Mouse (Mus musculus): Measurements from ENCODE around the gene Vmn1r120. TPM values are rescaled to one million over a fixed set of nuclear protein-coding genes. Genes with fewer than 3 reads are reported as not detected.
"Not testable (repeated sequence)": the region's sequence is repeated elsewhere in the genome, so short reads cannot be mapped to it uniquely, and the experiment has no call there.

Gene Vmn1r120
- not detected in 2 replicates for polyA plus RNA-seq (2011; ENCODE audit: insufficient read depth, insufficient read length, low read depth, missing spikeins)

DNA sequence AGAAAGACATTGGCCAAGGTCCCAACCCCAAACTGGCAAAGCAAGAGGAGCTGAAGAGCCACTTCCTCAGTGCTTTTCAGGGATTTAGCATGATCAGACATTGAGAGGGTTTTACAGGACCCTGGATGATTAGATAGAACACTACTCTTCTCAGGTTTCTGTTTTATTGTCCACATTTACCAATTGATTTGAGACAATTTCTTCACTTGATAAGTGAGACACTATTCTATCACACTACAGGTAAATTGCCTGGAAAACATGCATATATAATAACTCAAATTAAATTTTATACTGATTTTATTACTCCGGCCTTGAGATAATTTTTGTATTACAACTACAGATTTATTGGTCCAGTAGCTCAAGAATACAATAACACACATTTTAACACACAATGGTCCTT is at the start of gene Vmn1r120:
Gene Vmn1r120 (minus strand): TSS at position 101 of the 400 bp plus-strand sequence.
- H3K27me3 ChIP-seq (ENCODE audit: control insufficient read depth, insufficient read depth, low read length, poor library complexity, severe bottlenecking); H3K9ac ChIP-seq (ENCODE audit: low read depth, poor library complexity, severe bottlenecking); H3K36me3 ChIP-seq (ENCODE audit: control insufficient read depth, insufficient read depth, low read length, poor library complexity, severe bottlenecking); H3K9me3 ChIP-seq (replicated peaks; ENCODE audit: control insufficient read depth, insufficient read depth, low read length, poor library complexity, severe bottlenecking); H3K4me3 ChIP-seq (ENCODE audit: low read depth, low read length); H3K4me1 ChIP-seq (ENCODE audit: control insufficient read depth, insufficient read depth, low read length); H3K27ac ChIP-seq (ENCODE audit: insufficient read depth, low read length): not testable (repeated sequence)

DNA sequence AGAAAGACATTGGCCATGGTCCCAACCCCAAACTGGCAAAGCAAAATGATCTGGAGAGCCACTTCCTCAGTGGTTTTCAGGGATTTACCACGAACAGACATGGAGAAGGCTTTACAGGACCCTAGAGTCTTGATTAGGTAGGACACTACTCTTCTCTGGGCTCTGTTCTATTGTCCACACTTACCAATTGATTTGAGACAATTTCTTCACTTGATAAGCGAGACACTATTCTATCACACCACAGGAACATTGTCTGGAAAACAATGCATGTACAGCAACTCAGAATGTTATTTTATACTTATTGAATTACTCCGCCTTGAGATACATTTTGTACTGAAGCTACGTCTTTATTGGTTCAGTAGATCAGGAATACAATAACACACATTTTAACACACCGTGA is 44.8 kb upstream of the Vmn1r120 start, which contains the start of gene Vmn1r121:
Gene Vmn1r121 (minus strand): TSS at position 101 of the 400 bp plus-strand sequence.
- not testable (repeated sequence) for H3K9ac ChIP-seq (ENCODE audit: low read depth, poor library complexity, severe bottlenecking); H3K36me3 ChIP-seq (ENCODE audit: control insufficient read depth, insufficient read depth, low read length, poor library complexity, severe bottlenecking); H3K27me3 ChIP-seq (ENCODE audit: control insufficient read depth, insufficient read depth, low read length, poor library complexity, severe bottlenecking); H3K4me1 ChIP-seq (ENCODE audit: control insufficient read depth, insufficient read depth, low read length); H3K27ac ChIP-seq (ENCODE audit: insufficient read depth, low read length); H3K4me3 ChIP-seq (ENCODE audit: low read depth, low read length); H3K9me3 ChIP-seq (replicated peaks; ENCODE audit: control insufficient read depth, insufficient read depth, low read length, poor library complexity, severe bottlenecking)

- H3K9me3 ChIP-seq (replicated peaks; ENCODE audit: control insufficient read depth, insufficient read depth, low read length, poor library complexity, severe bottlenecking); H3K4me3 ChIP-seq (ENCODE audit: low read depth, low read length); H3K9ac ChIP-seq (ENCODE audit: low read depth, poor library complexity, severe bottlenecking); H3K36me3 ChIP-seq (ENCODE audit: control insufficient read depth, insufficient read depth, low read length, poor library complexity, severe bottlenecking); H3K27ac ChIP-seq (ENCODE audit: insufficient read depth, low read length); H3K27me3 ChIP-seq (ENCODE audit: control insufficient read depth, insufficient read depth, low read length, poor library complexity, severe bottlenecking); H3K4me1 ChIP-seq (ENCODE audit: control insufficient read depth, insufficient read depth, low read length): not testable (repeated sequence)
Measured at GRCm38 (mm10) chr7:21012355-21012754, 41.2 kb downstream of the Vmn1r120 start, which contains the start of gene Vmn1r119. Gene Vmn1r119, minus strand, starts transcription at chr7:21012455.

Other genes starting within 250 kb of the Vmn1r120 start
- gene Vmn1r114, start 241.6 kb downstream of the Vmn1r120 start, polyA plus RNA-seq (2011; ENCODE audit: insufficient read depth, insufficient read length, low read depth, missing spikeins) = not detected in 2 replicates
- gene Vmn1r115, start 208.8 kb downstream of the Vmn1r120 start, polyA plus RNA-seq (2011; ENCODE audit: insufficient read depth, insufficient read length, low read depth, missing spikeins) = not detected in 2 replicates
- not detected in 2 replicates for gene Vmn1r116, start 181.5 kb downstream of the Vmn1r120 start, polyA plus RNA-seq (2011; ENCODE audit: insufficient read depth, insufficient read length, low read depth, missing spikeins)
- gene Vmn1r117, start 169.7 kb downstream of the Vmn1r120 start, polyA plus RNA-seq (2011; ENCODE audit: insufficient read depth, insufficient read length, low read depth, missing spikeins) = not detected in 2 replicates
- not detected in 2 replicates for gene Vmn1r118, start 141.4 kb downstream of the Vmn1r120 start, polyA plus RNA-seq (2011; ENCODE audit: insufficient read depth, insufficient read length, low read depth, missing spikeins)
- not detected in 2 replicates for gene Vmn1r119, start 41.3 kb downstream of the Vmn1r120 start, polyA plus RNA-seq (2011; ENCODE audit: insufficient read depth, insufficient read length, low read depth, missing spikeins)
- gene Vmn1r121, start 44.7 kb upstream of the Vmn1r120 start, polyA plus RNA-seq (2011; ENCODE audit: insufficient read depth, insufficient read length, low read depth, missing spikeins) = not detected in 2 replicates
- gene Vmn1r122, start 80.3 kb upstream of the Vmn1r120 start, polyA plus RNA-seq (2011; ENCODE audit: insufficient read depth, insufficient read length, low read depth, missing spikeins) = not detected in 2 replicates
- gene Vmn1r123, start 108.4 kb upstream of the Vmn1r120 start, polyA plus RNA-seq (2011; ENCODE audit: insufficient read depth, insufficient read length, low read depth, missing spikeins) = not detected in 2 replicates
- gene Gm5157, start 136.6 kb upstream of the Vmn1r120 start, polyA plus RNA-seq (2011; ENCODE audit: insufficient read depth, insufficient read length, low read depth, missing spikeins) = not detected in 2 replicates
- not detected in 2 replicates for gene Vmn1r124, start 206.8 kb upstream of the Vmn1r120 start, polyA plus RNA-seq (2011; ENCODE audit: insufficient read depth, insufficient read length, low read depth, missing spikeins)
- gene Vmn1r125, start 218.4 kb upstream of the Vmn1r120 start, polyA plus RNA-seq (2011; ENCODE audit: insufficient read depth, insufficient read length, low read depth, missing spikeins) = not detected in 2 replicates
- not detected in 2 replicates for gene Vmn1r126, start 247.7 kb upstream of the Vmn1r120 start, polyA plus RNA-seq (2011; ENCODE audit: insufficient read depth, insufficient read length, low read depth, missing spikeins)